Mouse (Mus musculus) limb, embryonic 13.5 days (tissue): ENCODE measurements around the gene Kank3. TPM values are rescaled to one million over a fixed set of nuclear protein-coding genes. Genes with fewer than 3 reads are reported as not detected.

ENCODE experiments used
- ATAC-seq: fragments of 200-750 bp; cut with Nextera tagmentation; 2 replicates; pipeline ENCODE4 v1.8.0; 2017; ENCODE audit warnings: low read depth, moderate number of reproducible peaks, moderate TSS enrichment; ENCODE audit not compliant: low FRiP score
- H3K27ac ChIP-seq: fragments of 300-500 bp; sonication (generic); 2 replicates; pipeline ENCODE4 v1.5.1; 2015; ENCODE audit warnings: inconsistent platforms, mild to moderate bottlenecking, moderate library complexity
- H3K27me3 ChIP-seq: fragments of 300-500 bp; sonication (generic); 2 replicates; pipeline ENCODE4 v1.6.1; 2015; ENCODE audit warnings: mild to moderate bottlenecking, inconsistent platforms
- H3K36me3 ChIP-seq: fragments of 300-500 bp; sonication (generic); 2 replicates; pipeline ENCODE4 v1.6.1; 2015; ENCODE audit warnings: inconsistent platforms, mild to moderate bottlenecking, moderate library complexity
- H3K4me1 ChIP-seq: fragments of 300-500 bp; sonication (generic); 2 replicates; pipeline ENCODE4 v1.6.1; 2015; ENCODE audit warnings: inconsistent platforms
- H3K4me2 ChIP-seq: fragments of 300-500 bp; sonication (generic); replicated peaks from 2 replicates; pipeline ENCODE4 v1.6.1; 2015; ENCODE audit warnings: inconsistent platforms, mild to moderate bottlenecking, moderate library complexity
- H3K4me3 ChIP-seq: fragments of 300-500 bp; sonication (generic); 2 replicates; pipeline ENCODE4 v1.5.1; 2015; ENCODE audit warnings: moderate library complexity, mild to moderate bottlenecking, inconsistent platforms
- H3K9ac ChIP-seq: fragments of 300-500 bp; sonication (generic); 2 replicates; pipeline ENCODE4 v1.6.1; 2015; ENCODE audit warnings: mild to moderate bottlenecking, inconsistent platforms
- H3K9me3 ChIP-seq: fragments of 300-500 bp; sonication (generic); 2 replicates; pipeline ENCODE4 v1.6.1; 2016; ENCODE audit warnings: inconsistent platforms
- WGBS: fragments of 180-500 bp; shearing (Covaris S2); methylation state at CpG from one replicate; pipeline ENCODE4 v1.1.7; 2015; 5-methylcytosine and 5-hydroxymethylcytosine counted together
- polyA plus RNA-seq: library from polyadenylated mRNA; unstranded; fragments of >200 nt; fragmentation: Nextera tagmentation; extraction: Ambion mirVana; gene quantifications from 2 replicates; pipeline ENCODE4 v1.2.1, GENCODE M21; 2015

The Kank3 gene
- polyA plus RNA-seq = 27.6 and 29.1 TPM in 2 replicates

GRCm38 (mm10) chr17:33810334-33811141 is at the start of gene Kank3:
Kank3 (plus strand) TSS chr17:33810519.
- Histone ChIP-seq H3K9me3 (no peaks in the 10 kb centered on the region), H3K36me3 (no peaks in the 10 kb centered on the region), H3K27ac (no peak within 1 kb of the TSS; the same call in 1 of the 2 replicates), H3K4me1 (peaks cover 9% of the 10 kb centered on the region), H3K4me3 (peak within 1 kb of the TSS; percentile 56), H3K9ac (peak within 1 kb of the TSS; percentile 63), H3K4me2 (peak within 1 kb of the TSS; percentile 85), H3K27me3 (peaks cover 12% of the 10 kb centered on the region)
- peak; percentile 99 for ATAC-seq
- 2% methylated on average over 36 of the region's 36 CpGs for WGBS

- Histone ChIP-seq H3K4me2 (no peak overlapping the region), H3K27me3 (no peaks in the 10 kb centered on the region), H3K36me3 (no peaks in the 10 kb centered on the region), H3K27ac (no peak overlapping the region), H3K4me3 (no peak overlapping the region), H3K4me1 (no peaks in the 10 kb centered on the region), H3K9me3 (no peaks in the 10 kb centered on the region; the same call in 1 of the 2 replicates), H3K9ac (no peak overlapping the region)
- WGBS = 78% methylated on average over 3 of the region's 3 CpGs
- no peak for ATAC-seq
These were observed 43.9 kb upstream of the Kank3 start for GRCm38 (mm10) chr17:33766389-33766788.

- H3K27me3 ChIP-seq = no peaks in the 10 kb centered on the region
- H3K4me3 ChIP-seq = no peak overlapping the region
- no peak for ATAC-seq
- WGBS = 93% methylated on average over 4 of the region's 4 CpGs
- H3K4me1 ChIP-seq = no peaks in the 10 kb centered on the region
- peaks cover 25% of the 10 kb centered on the region for H3K36me3 ChIP-seq
- no peak overlapping the region for H3K27ac ChIP-seq
- H3K9me3 ChIP-seq = no peaks in the 10 kb centered on the region
- H3K4me2 ChIP-seq = no peak overlapping the region
- H3K9ac ChIP-seq = no peak overlapping the region
These were observed 38.7 kb upstream of the Kank3 start for GRCm38 (mm10) chr17:33771617-33772016.

GRCm38 (mm10) chr17:33773426-33773825 is 36.9 kb upstream of the Kank3 start:
- H3K27ac ChIP-seq = no peak overlapping the region
- no peak for ATAC-seq
- H3K9ac ChIP-seq = no peak overlapping the region
- H3K4me3 ChIP-seq = no peak overlapping the region
- no peaks in the 10 kb centered on the region for H3K27me3 ChIP-seq
- H3K4me2 ChIP-seq = no peak overlapping the region
- H3K36me3 ChIP-seq = peaks cover 43% of the 10 kb centered on the region
- WGBS = 83% methylated on average over 6 of the region's 6 CpGs
- H3K9me3 ChIP-seq = no peaks in the 10 kb centered on the region
- H3K4me1 ChIP-seq = peaks cover 6% of the 10 kb centered on the region

GRCm38 (mm10) chr17:33773871-33774572 is 36.3 kb upstream of the Kank3 start:
- Histone ChIP-seq H3K4me2 (no peak overlapping the region), H3K4me1 (peaks cover 12% of the 10 kb centered on the region), H3K4me3 (no peak overlapping the region), H3K27me3 (no peaks in the 10 kb centered on the region), H3K9me3 (no peaks in the 10 kb centered on the region), H3K9ac (no peak overlapping the region), H3K27ac (no peak overlapping the region), H3K36me3 (peaks cover 43% of the 10 kb centered on the region)
- WGBS = 87% methylated on average over 6 of the region's 6 CpGs
- ATAC-seq = no peak

- 89% methylated on average over 8 of the region's 8 CpGs for WGBS
- peaks cover 19% of the 10 kb centered on the region for H3K4me1 ChIP-seq
- ATAC-seq = no peak
- no peaks in the 10 kb centered on the region for H3K9me3 ChIP-seq
- no peak overlapping the region for H3K27ac ChIP-seq
- H3K9ac ChIP-seq = no peak overlapping the region
- H3K36me3 ChIP-seq = peaks cover 43% of the 10 kb centered on the region
- H3K27me3 ChIP-seq = no peaks in the 10 kb centered on the region
- H3K4me2 ChIP-seq = no peak overlapping the region
- no peak overlapping the region for H3K4me3 ChIP-seq
These were observed 35.7 kb upstream of the Kank3 start for GRCm38 (mm10) chr17:33774573-33775155.

- Histone ChIP-seq H3K27ac (no peak overlapping the region), H3K4me3 (no peak overlapping the region), H3K9me3 (no peaks in the 10 kb centered on the region), H3K9ac (no peak overlapping the region), H3K4me2 (no peak overlapping the region), H3K4me1 (peaks cover 25% of the 10 kb centered on the region), H3K36me3 (peaks cover 43% of the 10 kb centered on the region), H3K27me3 (no peaks in the 10 kb centered on the region)
- WGBS = 98% methylated on average over 4 of the region's 4 CpGs
- no peak for ATAC-seq
These were observed 35.0 kb upstream of the Kank3 start for GRCm38 (mm10) chr17:33775287-33775686.

- Histone ChIP-seq H3K9me3 (no peaks in the 10 kb centered on the region), H3K27me3 (no peaks in the 10 kb centered on the region), H3K4me3 (peak overlapping the region; percentile 54), H3K4me2 (peak overlapping the region; percentile 87), H3K9ac (0 out of 2 replicates have a peak overlapping the region, but pooled peaks have one; percentile 14), H3K36me3 (peaks cover 40% of the 10 kb centered on the region), H3K27ac (peak overlapping the region; percentile 94), H3K4me1 (peaks cover 58% of the 10 kb centered on the region)
- peak; percentile 90 for ATAC-seq
- 17% methylated on average over 9 of the region's 9 CpGs for WGBS
These were observed 30.9 kb upstream of the Kank3 start for GRCm38 (mm10) chr17:33779271-33779966.

- H3K4me2 ChIP-seq = peak overlapping the region; percentile 87
- ATAC-seq = 0 out of 2 replicates have a peak, but pooled peaks have one; percentile 0
These were observed 30.4 kb upstream of the Kank3 start for GRCm38 (mm10) chr17:33779967-33780295.

GRCm38 (mm10) chr17:33780431-33780830 is 29.9 kb upstream of the Kank3 start:
- Histone ChIP-seq H3K4me1 (peaks cover 58% of the 10 kb centered on the region), H3K9ac (peak overlapping the region; percentile 72), H3K9me3 (no peaks in the 10 kb centered on the region), H3K27me3 (no peaks in the 10 kb centered on the region), H3K4me2 (peak overlapping the region; percentile 87), H3K27ac (peak overlapping the region; percentile 94), H3K36me3 (peaks cover 30% of the 10 kb centered on the region), H3K4me3 (peak overlapping the region; percentile 54)
- no peak for ATAC-seq
- 77% methylated on average over 5 of the region's 5 CpGs for WGBS

More at GRCm38 (mm10) chr17:33779967-33780295, 30.4 kb upstream of the Kank3 start:
- Histone ChIP-seq H3K36me3 (peaks cover 35% of the 10 kb centered on the region), H3K9me3 (no peaks in the 10 kb centered on the region), H3K4me1 (peaks cover 58% of the 10 kb centered on the region), H3K9ac (0 out of 2 replicates have a peak overlapping the region, but pooled peaks have one; percentile 31), H3K4me3 (peak overlapping the region; percentile 54), H3K27me3 (no peaks in the 10 kb centered on the region), H3K27ac (peak overlapping the region; percentile 94)
- WGBS = 60% methylated on average over 5 of the region's 5 CpGs

- under 1% methylated on average over 50 of the region's 50 CpGs for WGBS
- peak; percentile 58 for ATAC-seq
These were observed 29.0 kb upstream of the Kank3 start, which contains the start of gene Angptl4 for GRCm38 (mm10) chr17:33781124-33781977. Angptl4 (minus strand) TSS chr17:33781830.

More at GRCm38 (mm10) chr17:33781124-33781977, 29.0 kb upstream of the Kank3 start, which contains the start of gene Angptl4:
- no peaks in the 10 kb centered on the region for H3K27me3 ChIP-seq
- peak within 1 kb of the TSS; percentile 54 for H3K4me3 ChIP-seq
- no peaks in the 10 kb centered on the region for H3K9me3 ChIP-seq
- H3K4me2 ChIP-seq = peak within 1 kb of the TSS; percentile 87
- peak within 1 kb of the TSS; percentile 94 for H3K27ac ChIP-seq
- H3K36me3 ChIP-seq = peaks cover 21% of the 10 kb centered on the region
- peaks cover 58% of the 10 kb centered on the region for H3K4me1 ChIP-seq
- peak within 1 kb of the TSS; percentile 72 for H3K9ac ChIP-seq
